Mouse (Mus musculus) v-Abl transformed pro-B cells (cell line): ENCODE measurements around the gene C87436.

ENCODE experiments used
- in situ Hi-C, 2 experiments: fragments of 400-800 bp; cut with MboI; formaldehyde crosslinking; loops; one replicate each; pipeline ENCODE4 v1.15.1; 2025; ENCODE audit not compliant: unreplicated experiment in 2 of 2

C87436 gene

GRCm38 (mm10) chr6:86438272-86439118, at the start of gene C87436:
Gene C87436, plus strand, starts transcription at chr6:86438374.
- in situ Hi-C loops = loop anchor here (5.0 to 25.0 kb wide), 2 partner anchors 99 to 234 kb away; partner anchors contain the start of gene Pcbp1 (in 2 of the 2)

GRCm38 (mm10) chr6:86388461-86388860, 49.7 kb upstream of the C87436 start:
- in situ Hi-C loops = no loop called here

GRCm38 (mm10) chr6:86391326-86391725, 46.8 kb upstream of the C87436 start:
- in situ Hi-C loops = no loop called here

GRCm38 (mm10) chr6:86393187-86393586, 45.0 kb upstream of the C87436 start:
- in situ Hi-C loops = no loop called here

GRCm38 (mm10) chr6:86394078-86394720, 44.0 kb upstream of the C87436 start:
- in situ Hi-C loops = no loop called here

- in situ Hi-C loops = loop anchor here in 1 of 2 experiments (5.0 kb wide), 1 partner anchor 268 kb away; no protein-coding TSS in a partner anchor
These were observed 43.2 kb upstream of the C87436 start for GRCm38 (mm10) chr6:86395021-86395420.

GRCm38 (mm10) chr6:86395969-86396368, 42.2 kb upstream of the C87436 start:
- in situ Hi-C loops = loop anchor here in 1 of 2 experiments (5.0 kb wide), 1 partner anchor 269 kb away; no protein-coding TSS in a partner anchor

GRCm38 (mm10) chr6:86396581-86397256, 41.5 kb upstream of the C87436 start, which contains the start of gene Pcyox1:
Gene Pcyox1, minus strand, starts transcription at chr6:86397154.
- in situ Hi-C loops = loop anchor here in 1 of 2 experiments (5.0 kb wide), 1 partner anchor 269 kb away; no protein-coding TSS in a partner anchor

GRCm38 (mm10) chr6:86397257-86397980, 40.8 kb upstream of the C87436 start:
- in situ Hi-C loops = loop anchor here in 1 of 2 experiments (5.0 kb wide), 1 partner anchor 270 kb away; no protein-coding TSS in a partner anchor

GRCm38 (mm10) chr6:86398986-86399385, 39.2 kb upstream of the C87436 start:
- in situ Hi-C loops = loop anchor here in 1 of 2 experiments (5.0 kb wide), 1 partner anchor 272 kb away; no protein-coding TSS in a partner anchor

- in situ Hi-C loops = loop anchor here (5.0 kb wide), 2 partner anchors 33 to 273 kb away; partner anchors contain the start of gene Fam136a (in 2 of the 2)
These were observed 38.2 kb upstream of the C87436 start for GRCm38 (mm10) chr6:86399995-86400394.

- in situ Hi-C loops = loop anchor here (5.0 kb wide), 1 partner anchor 34 kb away; the partner anchor contains the start of gene Fam136a (in 2 of the 2)
These were observed 37.2 kb upstream of the C87436 start for GRCm38 (mm10) chr6:86400972-86401371.

GRCm38 (mm10) chr6:86402681-86403607, 35.2 kb upstream of the C87436 start:
- in situ Hi-C loops = loop anchor here (5.0 kb wide), 1 partner anchor 36 kb away; the partner anchor contains the start of gene Fam136a (in 2 of the 2)

GRCm38 (mm10) chr6:86403728-86404099, 34.5 kb upstream of the C87436 start:
- in situ Hi-C loops = loop anchor here (5.0 kb wide), 1 partner anchor 36 kb away; the partner anchor contains the start of gene Fam136a (in 2 of the 2)

GRCm38 (mm10) chr6:86404100-86404861, 33.9 kb upstream of the C87436 start, which contains the start of gene Tia1:
Gene Tia1, plus strand, starts transcription at chr6:86404219.
- in situ Hi-C loops = loop anchor here (5.0 kb wide), 1 partner anchor 37 kb away; the partner anchor contains the start of gene Fam136a (in 2 of the 2)

GRCm38 (mm10) chr6:86404996-86405395, 33.2 kb upstream of the C87436 start:
- in situ Hi-C loops = loop anchor here (5.0 kb wide), 1 partner anchor 38 kb away; the partner anchor contains the start of gene Fam136a (in 2 of the 2)

GRCm38 (mm10) chr6:86406306-86406705, 31.9 kb upstream of the C87436 start:
- in situ Hi-C loops = no loop called here
